Mouse (Mus musculus) small intestine, adult 2 months (tissue): ENCODE measurements around the gene Atl3.

ENCODE experiments used
- CTCF ChIP-seq: fragments of 200-500 bp; IDR thresholded peaks from 2 replicates; pipeline ENCODE4 v1.5.1; 2012; ENCODE audit warnings: low read depth, mild to moderate bottlenecking, control low read depth, inconsistent platforms, low read length, moderate library complexity, mixed read lengths; ENCODE audit not compliant: insufficient replicate concordance, insufficient read length; ENCODE audit errors: extremely low read depth
- POLR2A ChIP-seq: fragments of 200-500 bp; IDR thresholded peaks from 2 replicates; pipeline ENCODE4 v1.6.1; 2012; ENCODE audit warnings: low read depth, mild to moderate bottlenecking, control low read depth, inconsistent platforms, low read length, moderate library complexity

DNA sequence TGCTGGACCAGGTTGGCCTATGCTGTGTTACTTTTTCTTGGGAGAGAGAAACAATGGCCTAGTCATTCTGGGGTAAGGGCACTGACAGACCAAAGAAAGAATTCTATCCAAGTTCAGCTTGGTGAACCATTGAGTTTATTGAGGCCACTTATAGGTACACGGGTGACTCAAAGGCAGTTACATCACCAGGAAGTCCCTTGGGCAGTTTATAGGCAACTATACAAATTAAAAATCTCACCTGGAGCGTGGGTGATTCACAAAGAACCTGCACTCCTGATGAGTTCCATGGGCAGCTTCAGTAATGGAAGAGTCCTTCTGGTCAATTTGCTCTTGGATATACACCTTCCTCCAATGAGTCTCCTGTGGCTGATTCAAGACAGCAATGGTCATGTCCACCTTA is 1.2 kb upstream of the Atl3 start:
- TF ChIP-seq CTCF (no peak), POLR2A (no peak)
